Mouse (Mus musculus): ENCODE measurements around the gene Vars. TPM values are rescaled to one million over a fixed set of nuclear protein-coding genes. Genes with fewer than 3 reads are reported as not detected.
"Not testable (repeated sequence)": the region's sequence is repeated elsewhere in the genome, so short reads cannot be mapped to it uniquely, and the experiment has no call there.

The Vars gene
- total RNA-seq, 2 experiments from 2014 or later, result 45.1 to 50.1 TPM

GRCm38 (mm10) chr17:35003022-35003838 is 2.4 kb downstream of the Vars start:
- DNase-seq, result no peak

- DNase-seq, result no peak
Observed at GRCm38 (mm10) chr17:35004075-35004717, 3.4 kb downstream of the Vars start.

GRCm38 (mm10) chr17:35005158-35005557 is 4.4 kb downstream of the Vars start:
- no peak for DNase-seq

- not testable (repeated sequence) for DNase-seq
Observed at GRCm38 (mm10) chr17:35005902-35006301, 5.1 kb downstream of the Vars start.

- DNase-seq, result no peak
Observed at GRCm38 (mm10) chr17:35007387-35007991, 6.7 kb downstream of the Vars start.

GRCm38 (mm10) chr17:35009586-35009985 is 8.8 kb downstream of the Vars start:
- no peak for DNase-seq

- DNase-seq, result no peak
Observed at GRCm38 (mm10) chr17:35011440-35011839, 10.7 kb downstream of the Vars start.

- DNase-seq, result no peak
Observed at GRCm38 (mm10) chr17:35012430-35012829, 11.6 kb downstream of the Vars start.

- no peak for DNase-seq
Observed at GRCm38 (mm10) chr17:35013221-35013620, 12.4 kb downstream of the Vars start.

GRCm38 (mm10) chr17:35015296-35015695 is 14.5 kb downstream of the Vars start:
- no peak for DNase-seq

- DNase-seq, result no peak
Observed at GRCm38 (mm10) chr17:35016376-35016775, 15.6 kb downstream of the Vars start, which contains the start of gene Vwa7. Vwa7 (plus strand) TSS chr17:35016579.

- no peak for DNase-seq
Observed at GRCm38 (mm10) chr17:35016791-35017705, 16.3 kb downstream of the Vars start.

- DNase-seq, result no peak
Observed at GRCm38 (mm10) chr17:35017706-35018030, 16.9 kb downstream of the Vars start.

GRCm38 (mm10) chr17:35018171-35018570 is 17.4 kb downstream of the Vars start:
- no peak for DNase-seq

GRCm38 (mm10) chr17:35019894-35020293 is 19.1 kb downstream of the Vars start:
- no peak for DNase-seq

GRCm38 (mm10) chr17:35020551-35020950 is 19.8 kb downstream of the Vars start:
- DNase-seq, result no peak

- peak; percentile 83 to 86 for DNase-seq
Observed at GRCm38 (mm10) chr17:35021163-35021808, 20.5 kb downstream of the Vars start.

- DNase-seq, result no peak
Observed at GRCm38 (mm10) chr17:35021842-35022477, 21.2 kb downstream of the Vars start.

GRCm38 (mm10) chr17:35022541-35023060 is 21.8 kb downstream of the Vars start:
- no peak for DNase-seq

GRCm38 (mm10) chr17:35023221-35023620 is 22.4 kb downstream of the Vars start:
- no peak for DNase-seq

- no peak for DNase-seq
Observed at GRCm38 (mm10) chr17:35023756-35024155, 23.0 kb downstream of the Vars start.
